Mouse (Mus musculus): ENCODE data around the gene Rb1. TPM values are rescaled to one million over a fixed set of nuclear protein-coding genes. Genes with fewer than 3 reads are reported as not detected.
A peak's percentile ranks its signal among the peaks of the same experiment; 100 is the strongest.

Gene Rb1
- polyA plus RNA-seq, 1 experiment from 2014 or later, result 18.0 TPM

GRCm38 (mm10) chr14:73255426-73255970, 70.1 kb downstream of the Rb1 start:
- no peak overlapping the region for H3K27ac ChIP-seq

GRCm38 (mm10) chr14:73254412-73254811, 71.2 kb downstream of the Rb1 start:
- ATAC-seq (ENCODE audit: insufficient number of reproducible peaks, low FRiP score, low TSS enrichment, low read depth), result no peak
- no peaks in the 10 kb centered on the region for H3K36me3 ChIP-seq
- 78% methylated on average over 4 of the region's 4 CpGs for WGBS

More at GRCm38 (mm10) chr14:73255426-73255970, 70.1 kb downstream of the Rb1 start:
- no peaks in the 10 kb centered on the region for H3K36me3 ChIP-seq
- no peak for ATAC-seq (ENCODE audit: insufficient number of reproducible peaks, low FRiP score, low TSS enrichment, low read depth)
- 70% methylated on average over 3 of the region's 3 CpGs for WGBS
- peaks cover 3% of the 10 kb centered on the region; the same call in 1 of the 2 replicates for H3K4me1 ChIP-seq
- no peak overlapping the region for H3K9ac ChIP-seq
- H3K4me3 ChIP-seq, result no peak overlapping the region
- no peaks in the 10 kb centered on the region for H3K27me3 ChIP-seq
- H3K4me2 ChIP-seq, result no peak overlapping the region
- no peaks in the 10 kb centered on the region for H3K9me3 ChIP-seq

DNA sequence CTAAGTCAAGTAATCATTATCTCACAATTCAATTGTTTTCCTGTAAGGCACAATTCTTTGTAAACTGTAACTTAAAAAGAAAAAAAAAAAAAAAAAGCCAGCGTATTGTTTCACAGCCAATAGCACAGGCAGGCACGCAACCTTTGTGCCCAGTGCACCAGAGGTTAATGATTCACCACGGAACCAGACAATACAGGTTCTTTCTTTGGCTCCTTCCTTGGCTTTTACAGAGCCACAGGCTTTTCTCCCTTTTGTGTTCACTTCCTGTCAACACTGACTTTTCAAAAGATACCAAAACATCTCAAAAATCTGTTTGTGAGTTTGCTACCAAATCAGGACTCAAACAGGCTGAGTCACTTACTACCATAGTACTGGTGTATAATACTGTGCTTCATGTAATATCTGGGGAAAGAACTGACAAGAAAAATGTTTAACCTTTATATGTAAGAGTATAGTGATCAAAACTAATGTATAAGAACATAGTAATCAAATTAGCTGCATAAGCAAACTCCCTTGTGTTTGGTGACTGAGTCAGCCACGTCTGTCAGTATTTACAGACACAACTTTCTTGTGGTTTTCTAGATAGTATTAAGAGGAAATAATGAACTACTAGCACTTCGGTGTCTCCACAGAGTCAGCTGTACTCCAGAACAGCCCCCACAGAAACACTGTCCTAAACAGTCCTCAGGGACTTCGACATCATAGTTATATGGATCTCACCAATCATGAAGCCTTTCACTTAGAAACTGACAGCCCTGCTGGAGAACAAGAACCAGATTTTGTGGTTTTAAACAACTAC, 72.0 kb downstream of the Rb1 start:
- 72% methylated on average over 6 of the region's 6 CpGs for WGBS
- Histone ChIP-seq H3K4me2 (no peak overlapping the region), H3K9ac (no peak overlapping the region)

More at GRCm38 (mm10) chr14:73254412-73254811, 71.2 kb downstream of the Rb1 start:
- Histone ChIP-seq H3K4me3 (no peak overlapping the region), H3K27ac (no peak overlapping the region), H3K9me3 (no peaks in the 10 kb centered on the region), H3K9ac (no peak overlapping the region), H3K4me1 (peaks cover 3% of the 10 kb centered on the region; the same call in 1 of the 2 replicates), H3K4me2 (no peak overlapping the region), H3K27me3 (no peaks in the 10 kb centered on the region)

DNA sequence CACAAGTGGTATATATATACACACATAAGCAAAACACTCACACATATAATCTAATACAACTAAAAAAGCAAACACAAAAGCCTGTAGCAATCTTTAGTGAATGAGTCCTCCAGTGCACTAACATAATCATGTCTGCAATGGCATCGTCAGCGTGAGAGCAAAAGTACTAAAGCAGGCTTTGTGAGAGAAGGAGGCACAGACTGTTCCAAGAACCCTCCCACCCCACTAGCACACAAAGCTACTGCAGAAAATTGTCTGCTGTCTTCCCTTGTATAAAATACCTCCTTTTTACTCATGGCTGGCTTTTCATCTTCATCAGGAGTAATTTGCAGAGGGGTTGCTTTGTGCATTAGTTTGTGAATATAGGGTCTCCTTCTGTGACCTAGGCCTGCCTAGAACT, 73.3 kb downstream of the Rb1 start:
- Histone ChIP-seq H3K9ac (no peak overlapping the region), H3K27ac (no peak overlapping the region), H3K9me3 (no peaks in the 10 kb centered on the region), H3K4me3 (no peak overlapping the region), H3K27me3 (no peaks in the 10 kb centered on the region), H3K4me2 (no peak overlapping the region), H3K36me3 (no peaks in the 10 kb centered on the region), H3K4me1 (no peaks in the 10 kb centered on the region)
- 77% methylated on average over 2 of the region's 2 CpGs for WGBS
- no peak for ATAC-seq (ENCODE audit: insufficient number of reproducible peaks, low FRiP score, low TSS enrichment, low read depth)

More for the DNA sequence above, 72.0 kb downstream of the Rb1 start:
- no peak overlapping the region for H3K27ac ChIP-seq
- no peak for ATAC-seq (ENCODE audit: insufficient number of reproducible peaks, low FRiP score, low TSS enrichment, low read depth)
- H3K36me3 ChIP-seq, result no peaks in the 10 kb centered on the region
- peaks cover 3% of the 10 kb centered on the region; the same call in 1 of the 2 replicates for H3K4me1 ChIP-seq
- H3K27me3 ChIP-seq, result no peaks in the 10 kb centered on the region
- no peaks in the 10 kb centered on the region for H3K9me3 ChIP-seq
- H3K4me3 ChIP-seq, result no peak overlapping the region

- no peak overlapping the region for H3K4me2 ChIP-seq
- no peak for ATAC-seq (ENCODE audit: insufficient number of reproducible peaks, low FRiP score, low TSS enrichment, low read depth)
- H3K4me3 ChIP-seq, result no peak overlapping the region
- H3K9me3 ChIP-seq, result no peaks in the 10 kb centered on the region
- H3K9ac ChIP-seq, result no peak overlapping the region
- no peaks in the 10 kb centered on the region for H3K4me1 ChIP-seq
- no peaks in the 10 kb centered on the region for H3K36me3 ChIP-seq
- H3K27ac ChIP-seq, result no peak overlapping the region
- WGBS, result 88% methylated on average over 2 of the region's 2 CpGs
- no peaks in the 10 kb centered on the region for H3K27me3 ChIP-seq
Observed at GRCm38 (mm10) chr14:73250056-73250455, 75.6 kb downstream of the Rb1 start.

- H3K9me3 ChIP-seq, result no peaks in the 10 kb centered on the region
- no peak overlapping the region for H3K27ac ChIP-seq
- no peaks in the 10 kb centered on the region for H3K27me3 ChIP-seq
- WGBS, result 88% methylated on average over 2 of the region's 2 CpGs
- H3K36me3 ChIP-seq, result 0 out of 2 replicates have a peak, but pooled peaks cover 4% of the 10 kb centered on the region
- no peak for ATAC-seq (ENCODE audit: insufficient number of reproducible peaks, low FRiP score, low TSS enrichment, low read depth)
- no peak overlapping the region for H3K4me2 ChIP-seq
- no peak overlapping the region for H3K4me3 ChIP-seq
- no peaks in the 10 kb centered on the region for H3K4me1 ChIP-seq
- H3K9ac ChIP-seq, result no peak overlapping the region
Observed at GRCm38 (mm10) chr14:73244061-73244597, 81.5 kb downstream of the Rb1 start.

- no peak overlapping the region for H3K4me2 ChIP-seq
Observed at GRCm38 (mm10) chr14:73239857-73240256, 85.8 kb downstream of the Rb1 start.

GRCm38 (mm10) chr14:73239291-73239690, 86.3 kb downstream of the Rb1 start:
- H3K4me3 ChIP-seq, result peak overlapping the region; percentile 55

More at GRCm38 (mm10) chr14:73239857-73240256, 85.8 kb downstream of the Rb1 start:
- WGBS, result 38% methylated on average over 3 of the region's 3 CpGs
- Histone ChIP-seq H3K9ac (no peak overlapping the region), H3K27me3 (no peaks in the 10 kb centered on the region), H3K27ac (no peak overlapping the region), H3K4me3 (no peak overlapping the region), H3K36me3 (0 out of 2 replicates have a peak, but pooled peaks cover 4% of the 10 kb centered on the region), H3K4me1 (no peaks in the 10 kb centered on the region; the same call in 1 of the 2 replicates), H3K9me3 (no peaks in the 10 kb centered on the region)
- no peak for ATAC-seq (ENCODE audit: insufficient number of reproducible peaks, low FRiP score, low TSS enrichment, low read depth)

DNA sequence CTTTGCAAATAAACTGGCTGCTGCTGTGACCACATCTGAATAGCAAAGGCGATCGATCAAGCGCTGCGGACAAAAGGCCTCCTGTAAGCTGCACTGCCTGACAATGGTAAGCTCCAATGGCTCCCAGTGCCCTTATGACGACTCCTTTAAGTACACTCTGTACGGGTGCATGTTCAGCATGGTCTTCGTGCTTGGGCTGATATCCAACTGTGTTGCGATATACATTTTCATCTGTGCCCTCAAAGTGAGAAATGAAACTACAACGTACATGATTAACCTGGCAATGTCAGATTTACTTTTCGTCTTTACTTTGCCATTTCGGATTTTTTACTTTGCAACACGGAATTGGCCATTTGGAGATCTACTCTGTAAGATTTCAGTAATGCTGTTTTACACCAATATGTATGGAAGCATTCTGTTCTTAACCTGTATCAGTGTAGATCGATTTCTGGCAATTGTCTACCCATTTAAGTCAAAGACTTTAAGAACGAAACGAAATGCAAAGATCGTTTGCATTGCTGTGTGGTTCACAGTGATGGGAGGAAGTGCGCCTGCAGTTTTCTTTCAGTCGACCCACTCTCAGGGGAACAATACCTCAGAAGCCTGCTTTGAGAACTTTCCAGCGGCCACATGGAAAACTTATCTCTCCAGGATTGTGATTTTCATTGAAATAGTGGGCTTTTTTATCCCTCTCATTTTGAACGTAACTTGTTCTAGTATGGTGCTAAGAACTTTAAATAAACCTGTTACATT, 86.9 kb downstream of the Rb1 start:
- H3K4me1 ChIP-seq, result peaks cover 7% of the 10 kb centered on the region
- H3K9me3 ChIP-seq, result no peaks in the 10 kb centered on the region
- WGBS, result under 1% methylated on average over 20 of the region's 20 CpGs
- peak overlapping the region; percentile 96 for H3K27ac ChIP-seq
- peak; percentile 66; the same call in 1 of the 2 replicates for ATAC-seq (ENCODE audit: insufficient number of reproducible peaks, low FRiP score, low TSS enrichment, low read depth)
- H3K9ac ChIP-seq, result peak overlapping the region; percentile 58; the same call in 1 of the 2 replicates
- H3K36me3 ChIP-seq, result 0 out of 2 replicates have a peak, but pooled peaks cover 4% of the 10 kb centered on the region
- no peaks in the 10 kb centered on the region for H3K27me3 ChIP-seq
- peak overlapping the region; percentile 44 for H3K4me2 ChIP-seq
- H3K4me3 ChIP-seq, result peak overlapping the region; percentile 55

More at GRCm38 (mm10) chr14:73239291-73239690, 86.3 kb downstream of the Rb1 start:
- Histone ChIP-seq H3K27ac (peak overlapping the region; percentile 96), H3K4me2 (peak overlapping the region; percentile 44), H3K27me3 (no peaks in the 10 kb centered on the region), H3K36me3 (0 out of 2 replicates have a peak, but pooled peaks cover 4% of the 10 kb centered on the region), H3K4me1 (peaks cover 4% of the 10 kb centered on the region), H3K9ac (peak overlapping the region; percentile 58), H3K9me3 (no peaks in the 10 kb centered on the region)
- under 1% methylated on average over 6 of the region's 6 CpGs for WGBS
- no peak for ATAC-seq (ENCODE audit: insufficient number of reproducible peaks, low FRiP score, low TSS enrichment, low read depth)

- Histone ChIP-seq H3K36me3 (0 out of 2 replicates have a peak, but pooled peaks cover 4% of the 10 kb centered on the region), H3K4me2 (peak within 1 kb of the TSS; percentile 44), H3K4me1 (peaks cover 7% of the 10 kb centered on the region), H3K9me3 (no peaks in the 10 kb centered on the region), H3K27me3 (no peaks in the 10 kb centered on the region), H3K4me3 (peak within 1 kb of the TSS; percentile 55), H3K27ac (peak within 1 kb of the TSS; percentile 96), H3K9ac (peak within 1 kb of the TSS; percentile 58)
- ATAC-seq (ENCODE audit: insufficient number of reproducible peaks, low FRiP score, low TSS enrichment, low read depth), result peak; percentile 77; the same call in 1 of the 2 replicates
- WGBS, result under 1% methylated on average over 19 of the region's 19 CpGs
Observed at GRCm38 (mm10) chr14:73237848-73238321, 87.7 kb downstream of the Rb1 start, which contains the start of gene Lpar6. Gene Lpar6 (plus strand): TSS chr14:73237895.

GRCm38 (mm10) chr14:73234468-73235031, 91.1 kb downstream of the Rb1 start:
- whole genome bisulfite sequencing, result 14% methylated on average over 2 of the region's 2 CpGs
- ATAC-seq (ENCODE audit: insufficient number of reproducible peaks, low FRiP score, low TSS enrichment, low read depth), result no peak
- Histone ChIP-seq H3K9me3 (no peaks in the 10 kb centered on the region), H3K27me3 (no peaks in the 10 kb centered on the region), H3K4me1 (peaks cover 10% of the 10 kb centered on the region), H3K27ac (peak overlapping the region; percentile 80), H3K36me3 (no peaks in the 10 kb centered on the region), H3K4me3 (no peak overlapping the region), H3K4me2 (0 out of 2 replicates have a peak overlapping the region, but pooled peaks have one; percentile 2), H3K9ac (no peak overlapping the region)
